Mouse (Mus musculus) right cerebral cortex, adult 18-20 months (tissue): Measurements from ENCODE around the gene D630023F18Rik.

Experiments
- DNase-seq: peaks from one replicate; pipeline ENCODE4 v3.0.0; 2022; ENCODE audit warnings: mixed read lengths

Gene D630023F18Rik

DNA sequence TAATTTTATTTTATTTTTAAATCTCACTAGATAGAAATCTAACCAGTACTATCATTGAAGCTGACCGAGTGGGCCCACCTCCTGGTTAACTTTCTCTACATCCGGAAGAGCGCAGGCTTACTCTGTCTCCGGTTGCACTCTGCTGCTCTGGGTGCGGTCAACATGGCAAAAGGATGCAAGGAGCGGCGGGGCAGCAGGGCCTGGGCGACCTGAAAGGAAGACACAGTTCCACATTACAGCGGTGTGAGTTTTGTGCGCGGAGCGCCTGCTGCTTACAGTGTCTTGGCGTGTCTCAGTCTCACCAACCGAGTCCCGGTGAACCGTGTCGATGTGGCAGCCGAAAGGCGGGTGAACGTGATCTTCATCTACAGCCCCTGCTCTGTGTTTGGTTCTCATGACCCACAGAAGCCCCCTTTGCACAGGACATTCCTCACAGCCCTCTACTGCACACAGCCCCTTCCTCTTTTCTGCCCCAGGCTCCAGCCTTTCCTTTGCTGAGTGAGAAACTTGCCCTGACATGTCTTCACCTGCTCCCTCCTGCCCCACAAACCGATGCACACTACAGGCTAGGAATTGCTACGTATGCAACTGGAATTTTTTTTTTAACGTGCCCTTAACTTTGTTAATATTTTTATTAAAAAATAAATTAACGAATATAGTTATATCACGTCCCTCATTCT is 13.1 kb downstream of the D630023F18Rik start:
- DNase-seq = no peak

GRCm38 (mm10) chr1:65109196-65109595 is 13.8 kb downstream of the D630023F18Rik start:
- DNase-seq = no peak

DNA sequence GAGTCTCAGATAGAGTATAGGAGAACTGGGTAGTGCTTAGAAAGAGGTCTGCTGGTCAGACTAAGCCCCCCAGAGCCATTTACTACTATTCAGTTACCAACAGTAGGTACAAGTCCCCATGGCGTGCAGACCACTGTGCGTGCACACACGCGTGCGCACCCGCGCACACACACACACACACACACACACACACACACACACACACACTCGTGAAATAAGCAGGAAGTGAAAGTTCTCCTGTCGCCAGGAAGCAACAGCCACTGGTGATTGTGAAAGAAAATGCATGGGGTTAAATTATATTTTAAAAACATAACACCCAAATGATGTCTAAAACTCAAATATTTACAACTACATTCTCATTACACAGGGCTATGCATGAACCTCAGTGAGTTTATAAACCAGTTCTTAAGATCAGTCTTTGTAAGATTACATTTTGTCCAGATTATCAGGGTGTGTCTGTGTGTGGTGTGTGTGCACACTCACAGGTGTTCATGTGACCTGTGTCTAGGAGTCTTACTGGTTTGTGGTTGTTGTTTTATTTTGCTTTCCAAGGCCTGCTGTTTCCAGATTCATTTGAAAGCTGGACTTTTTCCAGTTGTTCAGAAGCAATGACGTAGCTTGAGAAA is 15.2 kb downstream of the D630023F18Rik start:
- DNase-seq = no peak

- no peak for DNase-seq
Observed at GRCm38 (mm10) chr1:65103273-65103672, 19.7 kb downstream of the D630023F18Rik start, which contains the start of gene Cryga. Cryga (minus strand) TSS chr1:65103373.

GRCm38 (mm10) chr1:65096953-65097352 is 26.1 kb downstream of the D630023F18Rik start:
- no peak for DNase-seq

DNA sequence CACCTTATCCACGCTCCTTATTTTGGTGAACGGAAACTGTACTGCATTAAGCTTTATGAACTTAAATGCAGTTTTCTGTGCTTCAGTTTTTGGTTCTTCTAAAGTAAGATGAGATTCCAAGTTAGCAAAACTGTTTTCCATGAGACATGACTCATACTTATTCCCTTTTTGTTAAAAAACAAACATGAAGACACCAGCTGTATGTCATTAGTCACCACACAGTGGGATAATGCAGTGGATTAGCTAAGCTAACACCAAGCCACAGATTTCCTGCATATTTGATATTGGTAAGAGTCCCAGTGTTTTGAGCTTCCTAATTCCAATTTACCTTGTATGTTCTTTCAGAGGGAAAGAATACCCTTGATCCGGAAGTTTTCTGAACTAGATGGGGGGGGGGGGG is 31.4 kb downstream of the D630023F18Rik start:
- DNase-seq = no peak

- DNase-seq = no peak
Observed at GRCm38 (mm10) chr1:65090370-65090769, 32.6 kb downstream of the D630023F18Rik start.

DNA sequence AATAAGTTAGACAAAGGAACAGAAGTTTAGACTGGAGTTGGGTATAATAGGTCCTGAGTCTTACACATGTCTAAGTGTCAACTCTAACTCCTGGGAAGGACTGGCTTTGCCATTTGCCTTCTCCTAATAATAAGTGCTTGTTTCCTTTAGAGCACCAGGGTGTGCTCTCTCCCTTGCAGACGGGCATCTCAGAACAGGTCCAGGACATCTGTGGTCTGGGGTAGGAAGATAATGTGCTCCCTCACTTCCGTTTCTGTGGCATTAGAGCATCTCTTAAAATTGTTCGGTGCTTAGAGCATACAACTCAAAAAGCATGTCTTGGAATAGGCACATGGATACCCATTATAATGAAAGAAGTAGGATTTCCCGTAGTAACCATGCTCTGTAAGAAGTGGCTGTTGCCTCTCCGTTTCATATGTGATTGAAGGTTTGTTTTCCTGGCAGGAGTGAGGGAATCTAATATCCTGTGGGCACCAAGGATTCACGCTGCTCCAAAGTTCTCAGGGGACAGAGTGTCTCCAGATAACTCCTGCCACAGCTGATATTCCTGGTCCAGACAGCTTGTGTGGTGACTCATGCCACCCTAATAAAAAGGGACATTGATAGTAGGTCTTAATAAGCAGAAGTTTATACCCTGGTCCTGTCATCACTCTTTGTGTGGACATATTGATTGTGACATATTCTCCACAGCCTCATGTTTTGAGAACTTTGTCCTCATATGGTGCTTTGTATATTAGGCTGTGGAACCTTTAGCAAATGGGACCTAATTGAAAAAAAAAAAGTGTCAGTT is 34.3 kb downstream of the D630023F18Rik start:
- DNase-seq = no peak

GRCm38 (mm10) chr1:65082188-65082587 is 40.8 kb downstream of the D630023F18Rik start, which contains the start of gene Crygb:
Crygb (minus strand) TSS chr1:65082288.
- DNase-seq = no peak

DNA sequence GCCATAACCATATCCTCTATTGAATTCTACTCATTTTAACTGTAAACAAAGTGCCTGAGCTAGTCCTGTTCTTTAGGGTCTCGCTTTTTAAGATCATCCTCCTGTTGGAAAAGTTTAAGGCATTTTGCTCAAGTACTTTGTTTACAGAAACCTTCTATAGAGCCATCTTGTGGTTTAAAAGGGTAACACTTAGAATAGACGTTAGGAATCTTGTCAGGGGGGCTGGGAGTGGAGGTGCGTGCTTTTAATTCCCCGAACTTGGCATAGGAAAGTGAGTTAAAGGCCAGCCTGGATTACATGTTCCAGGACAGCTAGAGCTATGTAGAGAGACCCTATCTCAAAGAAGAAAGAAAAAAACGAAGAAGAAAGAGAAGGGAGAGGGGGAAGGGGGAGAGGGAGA is 47.4 kb downstream of the D630023F18Rik start:
- DNase-seq = no peak

DNA sequence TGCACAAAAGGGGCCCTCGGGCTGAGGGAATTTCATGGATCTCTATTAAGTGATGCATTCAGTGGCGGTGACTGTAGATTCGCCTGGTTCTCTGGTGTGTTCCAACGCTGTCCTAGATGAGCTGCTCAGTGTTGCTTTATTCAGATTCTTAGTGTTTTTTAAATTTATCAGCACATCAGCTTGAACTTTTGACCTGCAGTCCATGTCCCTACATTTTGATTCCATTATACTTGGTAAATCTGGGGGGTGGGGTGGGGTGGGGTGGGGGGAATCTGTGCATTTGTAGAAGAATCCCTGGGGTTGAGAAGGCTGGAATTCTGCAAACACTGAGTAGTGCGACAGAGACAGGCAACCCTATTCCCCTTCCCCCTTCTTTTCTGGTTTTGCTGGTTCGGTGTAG is 49.4 kb downstream of the D630023F18Rik start, which contains the start of gene Crygc:
Gene Crygc (minus strand): TSS at position 101 of the 400 bp plus-strand sequence.
- no peak for DNase-seq

GRCm38 (mm10) chr1:65067842-65068241 is 55.2 kb downstream of the D630023F18Rik start:
- no peak for DNase-seq

GRCm38 (mm10) chr1:65064201-65064600 is 58.8 kb downstream of the D630023F18Rik start:
- DNase-seq = no peak

- no peak for DNase-seq
Observed at GRCm38 (mm10) chr1:65063352-65063751, 59.7 kb downstream of the D630023F18Rik start, which contains the start of gene Crygd. Crygd (minus strand) TSS chr1:65063452.
